Mouse (Mus musculus) monocyte, adult 2 months (primary cell): Measurements from ENCODE around the gene Syngr1.

ENCODE experiments used
- DNase-seq, 2 experiments: peaks; one replicate each; pipeline ENCODE4 v3.0.0; 2022; ENCODE audit warnings: low spot score in 2 of 2, low read depth in 1 of 2

Gene Syngr1

GRCm38 (mm10) chr15:80145397-80145796 is 54.3 kb downstream of the Syngr1 start:
- no peak for DNase-seq

- no peak for DNase-seq
Observed at GRCm38 (mm10) chr15:80146153-80146552, 55.0 kb downstream of the Syngr1 start.

- DNase-seq: no peak
Observed at GRCm38 (mm10) chr15:80147090-80147489, 56.0 kb downstream of the Syngr1 start.

DNA sequence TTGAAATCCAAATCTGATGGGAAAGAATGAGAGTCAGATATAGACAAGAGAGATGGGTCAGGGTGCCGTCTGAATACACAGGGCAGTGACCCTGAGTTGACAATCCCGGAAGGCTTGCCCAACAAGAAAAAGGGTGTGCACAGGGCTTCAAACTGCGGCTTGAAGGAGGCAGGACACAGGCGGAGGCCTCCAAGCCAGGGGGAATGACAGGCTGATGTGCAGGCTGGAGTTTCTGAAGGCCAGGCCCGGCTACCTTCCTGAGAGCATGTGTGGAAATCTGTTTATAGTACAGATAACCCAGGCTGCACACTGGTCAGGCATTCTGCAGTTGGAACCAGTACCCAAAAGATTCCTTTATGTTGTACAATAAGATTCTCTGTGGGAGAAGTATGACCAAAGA is 56.4 kb downstream of the Syngr1 start:
- DNase-seq: no peak

- no peak for DNase-seq
Observed at GRCm38 (mm10) chr15:80148565-80148964, 57.4 kb downstream of the Syngr1 start.

DNA sequence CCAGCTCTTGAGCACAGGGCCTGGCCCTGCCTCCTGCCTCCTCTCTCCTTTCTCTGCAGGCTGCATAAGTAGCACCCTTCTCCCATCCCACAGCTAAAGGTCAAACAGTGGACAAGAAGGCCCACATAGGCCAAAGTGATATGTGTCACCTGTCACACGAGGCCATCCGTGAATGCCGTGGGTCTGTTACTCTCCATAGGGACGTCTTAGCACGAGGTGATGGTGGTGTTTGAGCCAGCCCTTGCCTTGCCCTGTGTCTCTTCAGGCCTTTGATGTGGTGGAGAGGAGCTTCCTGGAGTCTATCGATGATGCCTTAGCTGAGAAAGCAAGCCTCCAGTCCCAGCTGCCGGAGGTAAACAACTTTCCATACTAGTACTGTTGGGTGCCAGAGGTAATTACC is 58.4 kb downstream of the Syngr1 start:
- no peak for DNase-seq

DNA sequence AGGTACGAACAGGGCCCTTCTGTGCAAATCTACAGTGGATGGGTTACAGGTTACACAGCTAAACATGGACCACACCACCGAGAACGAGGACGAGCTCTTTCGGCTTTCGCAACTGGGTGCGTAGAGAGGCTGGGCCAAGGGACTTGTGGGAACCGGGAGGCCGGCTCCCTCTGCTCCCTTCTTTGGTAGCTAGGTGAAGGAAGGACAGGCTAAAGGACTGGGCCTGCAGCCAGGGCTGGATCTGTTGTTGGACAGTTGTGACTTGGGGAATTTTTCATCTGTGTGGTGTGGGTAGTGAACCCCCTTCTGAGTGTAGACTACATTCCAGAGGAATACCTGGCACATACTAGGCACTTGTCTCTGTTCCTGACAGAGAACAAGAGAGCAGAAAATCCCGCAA is 61.5 kb downstream of the Syngr1 start:
- no peak for DNase-seq

DNA sequence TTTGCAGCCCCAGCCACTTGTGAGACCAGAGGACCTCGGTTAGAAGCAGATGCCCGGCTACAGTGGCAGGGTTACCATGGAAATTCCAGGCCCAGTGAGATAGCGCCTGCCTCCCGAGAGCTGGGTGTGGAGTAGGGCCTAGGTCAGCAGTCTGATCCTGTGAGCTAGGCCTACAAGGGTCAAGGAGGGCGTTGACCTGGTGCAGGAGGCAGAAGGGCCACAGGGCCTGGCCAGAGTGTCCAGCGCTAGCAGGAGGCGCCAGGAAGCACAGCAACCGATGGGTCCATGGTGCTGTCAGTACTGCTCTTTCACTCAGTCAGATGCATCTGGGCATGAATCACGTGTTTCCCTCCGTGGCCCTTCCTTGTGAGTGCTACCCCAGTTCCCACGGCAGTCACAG is 62.6 kb downstream of the Syngr1 start:
- DNase-seq: no peak

DNA sequence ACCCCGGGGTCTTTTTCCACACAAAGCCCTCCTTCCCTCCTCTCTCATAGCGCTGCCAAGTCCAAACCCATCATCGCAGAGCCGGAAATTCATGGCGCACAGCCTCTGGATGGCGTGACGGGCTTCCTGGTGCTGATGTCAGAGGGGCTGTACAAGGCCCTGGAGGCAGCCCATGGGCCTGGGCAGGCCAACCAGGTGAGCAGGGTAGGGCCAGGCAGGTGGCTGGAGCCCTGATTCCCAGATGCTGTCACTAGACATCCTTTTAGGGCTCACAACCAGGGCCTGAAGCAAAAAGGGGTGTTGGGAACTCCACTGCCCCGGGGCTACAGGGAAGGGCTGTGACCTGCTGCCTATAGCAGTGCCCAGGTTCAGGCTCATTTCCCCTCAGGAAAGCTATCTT is 64.6 kb downstream of the Syngr1 start:
- DNase-seq: no peak

- DNase-seq: no peak
Observed at GRCm38 (mm10) chr15:80157197-80157943, 66.2 kb downstream of the Syngr1 start.

GRCm38 (mm10) chr15:80158001-80158706 is 67.0 kb downstream of the Syngr1 start:
- DNase-seq: no peak

- no peak for DNase-seq
Observed at GRCm38 (mm10) chr15:80158707-80159090, 67.6 kb downstream of the Syngr1 start.

GRCm38 (mm10) chr15:80159286-80159901 is 68.3 kb downstream of the Syngr1 start:
- no peak for DNase-seq

- DNase-seq: no peak
Observed at GRCm38 (mm10) chr15:80160223-80160622, 69.1 kb downstream of the Syngr1 start.

GRCm38 (mm10) chr15:80160726-80161125 is 69.6 kb downstream of the Syngr1 start:
- DNase-seq: no peak

DNA sequence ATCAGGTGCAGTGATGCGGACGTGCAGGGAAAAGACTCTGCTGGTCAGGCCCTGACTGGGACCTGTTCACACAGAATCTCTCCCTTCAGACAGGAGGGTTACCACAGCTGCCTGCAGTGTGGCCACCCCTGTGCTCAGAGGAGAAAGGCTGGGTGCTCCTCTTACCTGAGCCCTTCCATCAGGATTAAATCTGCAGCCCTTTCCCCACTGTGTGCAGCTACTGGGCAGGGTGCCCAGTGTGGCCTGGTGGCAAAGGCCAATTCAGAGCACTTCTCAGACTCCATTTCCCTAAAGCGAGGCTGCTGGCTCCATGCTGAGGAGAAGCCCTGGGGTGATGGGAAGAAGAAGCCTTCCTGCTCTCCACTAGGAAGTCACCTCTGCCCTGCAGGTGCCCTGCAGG is 70.1 kb downstream of the Syngr1 start:
- DNase-seq: no peak

GRCm38 (mm10) chr15:80162401-80162964 is 71.3 kb downstream of the Syngr1 start:
- DNase-seq: no peak

DNA sequence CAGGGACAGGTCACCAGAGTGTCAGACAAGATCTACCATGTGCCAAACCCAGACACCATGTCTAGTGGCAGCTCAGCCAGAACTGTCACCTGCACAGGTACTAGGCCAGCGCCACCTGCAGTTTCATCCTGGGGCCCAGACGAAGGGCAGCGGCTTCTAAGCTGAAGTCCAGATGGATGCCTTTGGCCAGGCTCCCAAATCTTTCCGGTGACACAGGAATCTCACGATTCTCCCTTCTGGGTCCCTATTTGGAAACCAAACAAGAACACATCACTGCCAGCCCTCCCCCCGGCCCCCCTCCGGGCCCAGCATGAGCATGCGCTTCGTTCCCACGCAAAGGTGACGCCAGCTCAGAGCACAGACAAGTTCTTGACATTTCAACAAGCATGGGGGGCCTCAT is 72.1 kb downstream of the Syngr1 start:
- DNase-seq: no peak

GRCm38 (mm10) chr15:80163716-80164115 is 72.6 kb downstream of the Syngr1 start:
- no peak for DNase-seq

DNA sequence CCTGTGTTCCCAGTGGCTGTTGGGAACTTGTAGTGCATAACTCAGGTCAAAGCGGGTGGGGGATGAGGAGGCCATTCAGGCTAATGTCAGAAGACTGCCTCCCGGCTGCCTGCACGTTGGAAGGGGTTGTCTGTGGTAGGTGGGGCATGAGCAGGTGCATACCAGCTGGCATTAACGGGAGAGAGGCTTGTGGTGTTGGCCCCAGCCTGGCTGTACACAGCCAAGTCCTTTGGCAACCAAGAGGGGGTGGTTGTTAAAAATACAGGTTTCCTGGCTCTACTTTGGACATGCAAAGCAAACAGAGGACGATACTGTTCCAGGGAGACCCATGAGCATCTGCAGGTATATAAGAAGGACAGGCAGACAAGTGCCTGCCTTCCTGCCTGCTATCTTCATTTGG is 74.3 kb downstream of the Syngr1 start:
- no peak for DNase-seq
